Comparison of ENCODE assay signal across 8 mouse cellular contexts in the genomic region with DNA sequence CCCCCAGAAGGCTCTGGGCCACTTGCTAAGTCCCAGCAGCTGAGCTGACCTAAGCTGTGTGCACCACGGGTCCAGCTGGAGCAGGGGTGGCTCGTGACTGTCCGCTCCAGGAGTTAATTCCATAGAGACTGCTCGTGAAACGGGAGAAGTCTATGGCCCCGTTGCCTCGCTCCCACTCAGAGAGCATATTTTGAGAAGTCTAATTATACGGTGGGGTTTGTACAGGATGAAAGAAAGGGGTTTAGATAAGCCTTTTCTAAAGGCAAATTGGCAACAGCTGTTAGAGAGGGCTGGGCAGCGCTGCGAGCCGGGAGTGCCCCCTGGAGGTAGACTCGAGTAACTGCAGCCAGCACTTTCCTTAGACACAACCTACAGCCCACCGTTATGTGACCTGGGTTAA. TPM values are rescaled to one million over a fixed set of nuclear protein-coding genes. Genes with fewer than 3 reads are reported as not detected.
DNase-seq lines count a peak whose midpoint lies in the region; ATAC-seq and TF ChIP-seq lines count a peak whose summit lies in the region.

No protein-coding gene starts in this region.

- TF ChIP-seq EP300 in MEL (IDR thresholded peaks at IDR 0.05; ENCODE audit: low read depth in 1 of 2, low read length in 2 of 2): no peak

- peaks cover 1 to 13% of the 10 kb centered on the region in 2 experiments; a peak in 3 of 4 replicates for H3K4me1 ChIP-seq in MEL (ENCODE audit: control insufficient read depth in 1 of 2, insufficient read depth in 2 of 2, low read length in 2 of 2)

- H3K36me3 ChIP-seq in MEL (ENCODE audit: control insufficient read depth in 1 of 2, insufficient read depth in 2 of 2, low read length in 2 of 2): peaks cover 0 to 4% of the 10 kb centered on the region in 2 experiments; a peak in 2 of 4 replicates

- peak; percentile 91 to 97 (median 97) for TF ChIP-seq CTCF in MEL (IDR thresholded peaks at IDR 0.05 in 2 of 3, conservative IDR thresholded peaks at IDR 0.05 in 1 of 3; ENCODE audit: control insufficient read depth in 1 of 3, insufficient read depth in 1 of 3, low read depth in 2 of 3, low read length in 3 of 3, poor library complexity in 1 of 3, severe bottlenecking in 1 of 3)

- no peak overlapping the region for H3K9ac ChIP-seq in MEL (ENCODE audit: control insufficient read depth, low read depth, low read length, poor library complexity, severe bottlenecking)

- no peaks in the 10 kb centered on the region; a peak in 1 of 4 replicates for H3K27me3 ChIP-seq in MEL (ENCODE audit: control insufficient read depth in 1 of 2, insufficient read depth in 2 of 2, low read length in 2 of 2)

- peak; percentile 93 for TF ChIP-seq RAD21 in MEL (IDR thresholded peaks at IDR 0.05; ENCODE audit: low read depth, low read length)

- no peak for TF ChIP-seq POLR2A in MEL (IDR thresholded peaks at IDR 0.05; ENCODE audit: control insufficient read depth in 1 of 2, insufficient read depth in 1 of 2, low read depth in 1 of 2, low read length in 2 of 2, poor library complexity in 1 of 2)

- H3K27ac ChIP-seq in MEL (ENCODE audit: control insufficient read depth, low read depth, low read length): no peak overlapping the region

- H3K4me3 ChIP-seq in MEL (ENCODE audit: control insufficient read depth in 1 of 2, insufficient read depth in 1 of 2, low read depth in 2 of 2, low read length in 2 of 2): no peak overlapping the region

- H3K79me2 ChIP-seq in MEL (ENCODE audit: control insufficient read depth, insufficient read depth, low read length, poor library complexity): peaks cover 12% of the 10 kb centered on the region

- no peaks in the 10 kb centered on the region for H3K9me3 ChIP-seq in MEL (replicated peaks; ENCODE audit: insufficient read depth, low read length)

- ATAC-seq in hematopoietic stem cell, adult 5-6 weeks (replicated peaks in 1 of 2; ENCODE audit: insufficient read depth in 1 of 2, low FRiP score in 2 of 2, low TSS enrichment in 1 of 2, low read depth in 1 of 2, poor library complexity in 2 of 2, severe bottlenecking in 2 of 2): peak; percentile 40 to 59; a peak in 2 of 4 replicates

- peak; percentile 76 for DNase-seq in MEL (ENCODE audit: low read depth, low spot score)
- peak; percentile 83 for DNase-seq in cerebellum, adult 9-10 months
- peak; percentile 82 for DNase-seq in forelimb bud, embryonic 11.5 days (ENCODE audit: low read depth, low spot score)
- peak; percentile 84 to 88 for DNase-seq in layer of hippocampus, postnatal 10 days (ENCODE audit: low spot score in 2 of 2)
- DNase-seq in lung, postnatal 10 days: peak; percentile 80
- DNase-seq in ovary, postnatal 36 days (ENCODE audit: low spot score): peak; percentile 69
- peak; percentile 88 for DNase-seq in thymus, postnatal 14 days

TF ChIP-seq in MEL, 35 proteins besides CTCF, POLR2A, EP300 and RAD21:
- no peak for TF ChIP-seq MAZ (IDR thresholded peaks at IDR 0.05; ENCODE audit: low read depth, low read length)
- TF ChIP-seq ELF1 (IDR thresholded peaks at IDR 0.05; ENCODE audit: low read depth, low read length): no peak
- TF ChIP-seq SMC3 (IDR thresholded peaks at IDR 0.05; ENCODE audit: low read depth, low read length): peak; percentile 92
- TF ChIP-seq JUND (IDR thresholded peaks at IDR 0.05; ENCODE audit: low read depth, low read length): no peak
- no peak for TF ChIP-seq MAX (IDR thresholded peaks at IDR 0.05; ENCODE audit: low read length)
- no peak for TF ChIP-seq TAL1 (IDR thresholded peaks at IDR 0.05; ENCODE audit: low read length)
- TF ChIP-seq UBTF (IDR thresholded peaks at IDR 0.05; ENCODE audit: borderline replicate concordance, insufficient read depth, low read depth, low read length): no peak
- TF ChIP-seq E2F4 (IDR thresholded peaks at IDR 0.05; ENCODE audit: borderline replicate concordance, low read depth, low read length): no peak
- TF ChIP-seq SIN3A (IDR thresholded peaks at IDR 0.05; ENCODE audit: low read length): peak; percentile 37; the same call in 1 of the 2 replicates
- no peak for TF ChIP-seq CHD1 (IDR thresholded peaks at IDR 0.05; ENCODE audit: low read depth, low read length)
- no peak for TF ChIP-seq BHLHE40 (IDR thresholded peaks at IDR 0.05; ENCODE audit: borderline replicate concordance, low read depth, low read length)
- TF ChIP-seq NRF1 (IDR thresholded peaks at IDR 0.05; ENCODE audit: insufficient read depth, low read depth, low read length, poor library complexity, severe bottlenecking): no peak
- TF ChIP-seq MYB (IDR thresholded peaks at IDR 0.05; ENCODE audit: low read depth, low read length): no peak
- TF ChIP-seq MXI1 (IDR thresholded peaks at IDR 0.05; ENCODE audit: low read depth, low read length): no peak
- peak; percentile 92 for TF ChIP-seq ZC3H11A (IDR thresholded peaks at IDR 0.05; ENCODE audit: low read depth, low read length)
- TF ChIP-seq ETS1 (IDR thresholded peaks at IDR 0.05; ENCODE audit: low read depth, low read length): no peak
- TF ChIP-seq TCF12 (IDR thresholded peaks at IDR 0.05; ENCODE audit: low read depth, low read length): no peak
- no peak for TF ChIP-seq MEF2A (IDR thresholded peaks at IDR 0.05; ENCODE audit: extremely low read depth, insufficient replicate concordance, low read depth, low read length, poor library complexity, severe bottlenecking)
- TF ChIP-seq NELFE (IDR thresholded peaks at IDR 0.05; ENCODE audit: low read depth, low read length): no peak
- no peak for TF ChIP-seq RCOR1 (IDR thresholded peaks at IDR 0.05; ENCODE audit: low read depth, low read length)
- TF ChIP-seq HCFC1 (IDR thresholded peaks at IDR 0.05; ENCODE audit: low read depth, low read length): no peak

RNA-seq across cellular contexts. Expression of gene Sdhb, which starts 3.3 kb away (rescaled TPM):
- total RNA-seq in MEL (2012; rRNA removed): 271 and 292 TPM in 2 replicates
- polyA plus RNA-seq in MEL (2012; ENCODE audit: insufficient read depth in 1 of 2, insufficient read length in 2 of 2, low read depth in 1 of 2, low replicate concordance in 2 of 2, missing spikeins in 1 of 2): 100 to 1,000 TPM; 342 to 414 TPM
- 69.8 and 102 TPM in 2 replicates for total RNA-seq in hematopoietic stem cell, adult 5-6 weeks (2017)
- 100 to 1,000 TPM; 202 to 204 TPM for total RNA-seq in layer of hippocampus, postnatal 10 days (2021)

RNA-seq across cellular contexts. Expression of gene Atp13a2, which starts 28.9 kb away (rescaled TPM):
- 27.3 and 29.0 TPM in 2 replicates for total RNA-seq in MEL (2012; rRNA removed)
- polyA plus RNA-seq in MEL (2012; ENCODE audit: insufficient read depth in 1 of 2, insufficient read length in 2 of 2, low read depth in 1 of 2, low replicate concordance in 2 of 2, missing spikeins in 1 of 2): 10 to 100 TPM in 1 of 2 experiments, not detected in 1; 65.4 TPM
- total RNA-seq in hematopoietic stem cell, adult 5-6 weeks (2017): 34.5 and 51.0 TPM in 2 replicates
- 100 to 1,000 TPM; 233 to 238 TPM for total RNA-seq in layer of hippocampus, postnatal 10 days (2021)

RNA-seq across cellular contexts. Expression of gene Padi2, which starts 51.6 kb away (rescaled TPM):
- 0.07 and 0.27 TPM in 2 replicates for total RNA-seq in MEL (2012; rRNA removed)
- polyA plus RNA-seq in MEL (2012; ENCODE audit: insufficient read depth in 1 of 2, insufficient read length in 2 of 2, low read depth in 1 of 2, low replicate concordance in 2 of 2, missing spikeins in 1 of 2): under 1 TPM in 1 of 2 experiments, not detected in 1; 0.07 TPM
- total RNA-seq in hematopoietic stem cell, adult 5-6 weeks (2017): 11.0 and 12.1 TPM in 2 replicates
- total RNA-seq in layer of hippocampus, postnatal 10 days (2021): 1 to 10 TPM; 8.0 to 9.6 TPM

RNA-seq across cellular contexts. Expression of gene Mfap2, which starts 52.5 kb away (rescaled TPM):
- total RNA-seq in MEL (2012; rRNA removed): not detected in 2 replicates
- polyA plus RNA-seq in MEL (2012; ENCODE audit: insufficient read depth in 1 of 2, insufficient read length in 2 of 2, low read depth in 1 of 2, low replicate concordance in 2 of 2, missing spikeins in 1 of 2): not detected
- not detected in 2 replicates for total RNA-seq in hematopoietic stem cell, adult 5-6 weeks (2017)
- total RNA-seq in layer of hippocampus, postnatal 10 days (2021): 10 to 100 TPM; 20.9 TPM
